Mouse (Mus musculus) brain, embryonic 14.5 days (tissue): ENCODE results near the gene Lrrc75b. TPM values are rescaled to one million over a fixed set of nuclear protein-coding genes. Genes with fewer than 3 reads are reported as not detected.

ENCODE experiments used
- DNase-seq: peaks from one replicate; pipeline ENCODE4 v3.0.0-alpha.2; 2011; ENCODE audit warnings: low read depth
- CTCF ChIP-seq: fragments of 200-500 bp; IDR thresholded peaks from 2 replicates; pipeline ENCODE4 v1.5.1; 2012; ENCODE audit warnings: inconsistent platforms, mild to moderate bottlenecking, moderate library complexity, borderline replicate concordance; ENCODE audit not compliant: insufficient read depth, insufficient read length; ENCODE audit errors: extremely low read depth
- POLR2A ChIP-seq: fragments of 200-500 bp; IDR thresholded peaks from 2 replicates; pipeline ENCODE4 v1.6.1; 2012; ENCODE audit warnings: mild to moderate bottlenecking, inconsistent platforms, borderline replicate concordance; ENCODE audit not compliant: poor library complexity, insufficient read depth, insufficient read length, severe bottlenecking; ENCODE audit errors: extremely low read depth
- polyA plus RNA-seq: library from polyadenylated mRNA; depleted of rRNA; stranded (reverse); fragments of >200 nt; gene quantifications from 2 replicates; pipeline ENCODE4 v1.2.3, GENCODE M21; 2012; rRNA removed

The Lrrc75b gene
- polyA plus RNA-seq = 22.7 and 38.8 TPM in 2 replicates

DNA sequence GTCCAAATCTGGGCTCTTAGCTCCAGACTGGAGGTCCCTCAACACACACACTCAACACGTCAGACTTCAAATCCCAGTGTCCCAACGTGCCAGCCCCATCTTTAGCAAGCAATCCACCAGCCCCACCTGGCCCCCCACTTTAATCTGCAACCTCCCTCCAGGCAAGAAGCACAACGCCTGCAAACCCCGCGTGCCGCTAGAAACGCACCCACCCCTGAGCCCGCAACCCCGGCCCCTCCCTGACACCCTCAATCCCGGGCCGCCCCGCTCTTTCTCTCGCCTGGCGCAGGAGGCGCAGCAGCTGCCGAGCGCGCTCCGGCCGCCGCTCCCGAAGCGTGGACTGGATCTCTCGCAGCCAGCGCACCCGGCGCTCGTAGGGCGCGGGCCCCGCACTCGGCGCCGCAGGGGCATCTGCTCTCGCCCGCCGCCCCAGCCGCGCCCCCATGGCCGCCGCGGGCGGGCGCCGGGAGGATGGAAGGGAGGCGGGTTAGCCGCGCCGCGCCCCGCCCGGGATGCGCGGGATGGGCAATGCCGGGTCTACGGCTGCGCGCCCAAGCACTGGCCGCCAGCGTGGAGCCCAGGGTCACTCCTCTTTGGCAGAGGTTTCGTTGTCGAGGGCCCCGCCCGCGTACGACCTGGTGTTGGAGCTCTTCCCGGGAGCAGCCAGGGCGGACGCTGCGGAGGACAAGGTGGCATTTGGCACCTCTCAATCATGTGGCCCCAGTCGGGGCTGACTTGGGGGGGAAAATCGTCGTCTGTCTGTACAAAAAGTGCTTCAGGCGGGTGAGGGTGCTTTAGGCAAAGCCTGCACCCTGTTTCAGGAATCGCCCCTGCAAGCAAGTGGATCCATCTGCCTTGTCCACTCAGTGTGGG is at the start of gene Lrrc75b:
Lrrc75b (minus strand) TSS at position 655 of the 873 bp plus-strand sequence.
- DNase-seq = peak; percentile 66
- TF ChIP-seq CTCF = no peak
- TF ChIP-seq POLR2A = 0 out of 2 replicates have a peak, but pooled peaks have one; percentile 26

DNA sequence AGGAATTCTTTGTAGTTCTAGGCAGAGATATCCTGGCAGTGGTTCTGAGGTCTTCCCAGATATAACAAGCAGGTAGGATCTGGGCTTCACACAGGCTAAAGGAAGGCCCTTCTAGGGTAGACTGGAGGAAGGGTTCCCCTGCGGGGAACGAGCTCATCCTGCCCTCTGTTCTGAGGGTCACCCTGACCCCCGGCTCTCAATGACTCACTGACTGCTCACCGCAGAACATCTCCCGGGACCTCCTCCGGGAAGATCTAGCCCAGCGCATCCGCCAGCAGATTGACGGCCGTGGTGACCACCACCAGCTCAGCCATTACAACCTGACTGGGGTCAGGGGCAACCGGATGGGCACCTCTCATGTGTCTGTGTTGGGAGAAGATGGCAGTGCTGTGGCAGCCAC is 48.8 kb upstream of the Lrrc75b start:
- no peak for DNase-seq

GRCm38 (mm10) chr10:75607253-75607652 is 47.1 kb upstream of the Lrrc75b start:
- no peak for TF ChIP-seq POLR2A
- no peak for TF ChIP-seq CTCF
- no peak for DNase-seq

More for the DNA sequence above, 48.8 kb upstream of the Lrrc75b start:
- TF ChIP-seq POLR2A = no peak
- no peak for TF ChIP-seq CTCF

- TF ChIP-seq CTCF (peak; percentile 37; the same call in 1 of the 2 replicates), POLR2A (no peak)
- no peak for DNase-seq
These were observed 45.2 kb upstream of the Lrrc75b start for GRCm38 (mm10) chr10:75605162-75605846.

- TF ChIP-seq CTCF = no peak
- TF ChIP-seq POLR2A = no peak
- no peak for DNase-seq
These were observed 40.1 kb upstream of the Lrrc75b start for GRCm38 (mm10) chr10:75600189-75600730.

DNA sequence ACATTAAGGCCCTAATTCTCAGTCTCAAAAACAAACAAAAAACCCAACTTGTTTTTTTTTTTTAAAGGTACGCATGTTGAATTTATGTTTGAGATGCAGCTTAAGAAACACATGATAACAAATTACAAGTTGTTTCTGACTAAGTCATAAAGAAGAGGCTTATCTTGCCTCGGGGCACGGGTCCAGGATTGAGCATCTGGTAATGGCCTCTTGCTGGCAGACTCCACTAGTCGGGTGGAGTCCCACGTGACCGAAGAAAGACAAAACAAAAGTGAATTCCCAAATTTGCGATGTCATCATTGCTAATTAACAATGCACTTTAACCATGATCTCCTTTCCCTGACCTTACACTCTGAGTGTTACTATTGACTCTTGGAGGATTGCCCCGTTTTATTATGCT is 35.9 kb upstream of the Lrrc75b start:
- DNase-seq = peak; percentile 60
- TF ChIP-seq CTCF (no peak), POLR2A (no peak)

GRCm38 (mm10) chr10:75592585-75592984 is 32.5 kb upstream of the Lrrc75b start:
- no peak for TF ChIP-seq CTCF
- no peak for TF ChIP-seq POLR2A

DNA sequence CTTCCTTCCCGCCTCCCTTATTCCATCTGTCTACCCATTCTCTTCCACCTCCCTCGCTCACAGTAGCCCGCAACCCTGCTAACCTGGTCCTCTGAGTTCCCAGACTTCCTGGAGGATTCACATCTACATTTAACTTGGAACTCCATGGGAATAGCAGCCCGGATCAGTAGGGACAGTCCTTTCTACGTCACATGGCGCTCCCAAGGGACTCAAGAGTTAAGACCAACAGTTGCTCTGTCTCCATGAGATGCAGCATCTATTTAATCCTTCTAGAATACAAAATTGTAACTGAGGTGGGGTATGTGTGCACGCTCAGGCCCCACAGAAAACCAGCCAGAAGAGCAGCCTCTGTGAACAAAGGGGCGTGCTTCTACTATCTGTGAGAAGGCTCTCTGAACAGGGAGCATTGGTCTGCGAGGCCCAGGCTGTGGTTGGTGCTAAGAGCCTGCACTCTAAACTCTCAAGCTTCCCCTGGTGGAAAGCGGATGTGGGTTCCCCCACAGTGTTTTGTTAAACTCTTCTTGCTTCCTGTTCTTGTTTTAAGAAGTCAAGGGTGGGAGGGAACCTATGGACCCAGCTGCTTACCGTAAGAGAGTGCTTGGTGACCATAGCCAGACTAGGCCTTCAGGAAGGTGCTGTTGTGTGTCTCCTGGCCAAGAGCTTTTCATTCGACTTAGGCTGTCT is 31.2 kb upstream of the Lrrc75b start:
- DNase-seq = peak; percentile 15
- no peak for TF ChIP-seq CTCF
- no peak for TF ChIP-seq POLR2A

More at GRCm38 (mm10) chr10:75592585-75592984, 32.5 kb upstream of the Lrrc75b start:
- DNase-seq = no peak

GRCm38 (mm10) chr10:75589651-75590050 is 29.5 kb upstream of the Lrrc75b start:
- no peak for TF ChIP-seq POLR2A
- TF ChIP-seq CTCF = no peak

DNA sequence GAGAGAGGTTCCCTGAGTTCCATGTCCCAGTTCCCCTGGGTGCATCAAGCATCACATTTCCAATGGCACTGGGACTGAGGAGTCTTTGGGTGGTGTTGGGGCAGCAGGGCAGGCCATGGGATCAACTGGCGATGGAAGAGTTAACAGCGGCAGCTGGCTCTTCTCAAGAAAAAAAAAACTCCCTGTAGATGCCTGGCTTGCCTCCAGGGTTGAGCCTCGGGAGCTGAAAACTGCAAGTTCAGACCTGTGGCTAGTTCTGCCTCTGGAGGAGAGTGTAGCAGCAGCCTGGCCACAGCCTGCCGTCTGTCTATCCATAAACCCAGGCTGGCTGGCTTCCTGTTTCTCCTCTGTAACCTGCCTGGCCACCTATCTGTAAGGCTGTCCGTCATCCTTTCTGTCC is 29.0 kb upstream of the Lrrc75b start, which contains the start of gene Ggt5:
Ggt5 (plus strand) TSS at position 212 of the 400 bp plus-strand sequence.
- no peak for TF ChIP-seq CTCF
- TF ChIP-seq POLR2A = no peak
- DNase-seq = peak; percentile 74

More at GRCm38 (mm10) chr10:75589651-75590050, 29.5 kb upstream of the Lrrc75b start:
- DNase-seq = peak; percentile 26
